Mouse (Mus musculus): ENCODE results near the gene Fgfbp3.

DNA sequence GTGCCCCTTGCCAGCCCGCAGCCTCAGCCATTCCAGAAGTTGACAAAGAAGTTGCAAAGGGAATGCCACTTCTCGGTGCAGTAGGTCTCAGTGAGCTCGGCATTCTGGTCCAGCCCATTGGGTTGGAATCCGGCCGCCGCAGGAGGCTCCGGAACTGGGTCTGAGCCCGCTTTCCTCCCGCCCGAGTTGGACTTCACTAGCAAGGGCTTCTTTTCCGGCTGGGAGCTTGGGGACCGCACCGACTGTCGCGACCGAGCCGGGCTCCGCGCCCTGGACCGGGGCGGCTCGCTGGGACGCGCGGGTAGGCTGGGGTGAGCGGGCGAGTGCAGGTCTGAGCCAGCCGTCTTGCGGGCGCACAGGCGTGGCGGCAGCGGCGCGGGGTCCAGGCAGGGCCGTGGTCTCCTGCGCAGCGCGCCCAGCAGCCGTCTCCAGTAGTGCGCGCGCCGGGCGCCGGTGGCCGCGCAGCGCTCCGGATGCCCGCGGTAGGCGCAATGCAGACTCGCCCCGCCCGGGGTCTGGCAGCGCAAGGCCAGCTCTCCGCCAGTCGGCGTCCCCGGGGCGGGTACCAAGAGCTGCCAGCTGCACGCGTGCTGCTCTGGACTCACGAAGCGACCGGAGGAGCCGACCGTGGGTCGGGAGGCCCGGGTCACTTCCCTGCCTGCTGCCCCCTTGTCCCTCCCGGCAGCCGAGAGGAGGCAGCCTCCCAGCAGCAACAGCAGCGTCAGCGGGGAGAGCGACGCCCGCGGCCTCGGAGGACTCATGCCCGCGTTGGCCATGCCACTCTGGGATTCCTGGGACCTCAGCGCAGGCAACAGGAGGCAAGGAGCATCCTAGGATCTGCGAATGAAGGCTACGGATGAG is 744 bp downstream of the Fgfbp3 start:
- no peak for TF ChIP-seq POLR2A (IDR thresholded peaks at IDR 0.05; ENCODE audit: borderline replicate concordance, control insufficient read depth, low read depth, low read length)
- no peak for TF ChIP-seq CTCF (IDR thresholded peaks at IDR 0.05; ENCODE audit: control insufficient read depth, insufficient read depth, low read length)
